Mouse (Mus musculus) heart, embryonic 16.5 days (tissue): ENCODE measurements around the gene Astn1. TPM values are rescaled to one million over a fixed set of nuclear protein-coding genes. Genes with fewer than 3 reads are reported as not detected.

Experiments
- ATAC-seq: fragments of 200-750 bp; cut with Nextera tagmentation; replicated peaks from 2 replicates; pipeline ENCODE4 v1.8.0; 2017; ENCODE audit warnings: moderate number of reproducible peaks; ENCODE audit not compliant: insufficient read depth, low FRiP score; ENCODE audit errors: extremely low read depth
- H3K27ac ChIP-seq: fragments of 300-500 bp; sonication (generic); 2 replicates; pipeline ENCODE4 v1.5.1; 2014; ENCODE audit warnings: mild to moderate bottlenecking, low read length, control low read depth, moderate library complexity
- H3K27me3 ChIP-seq: fragments of 300-500 bp; sonication (generic); 2 replicates; pipeline ENCODE4 v1.6.1; 2014; ENCODE audit warnings: low read length, mixed read lengths; ENCODE audit not compliant: control insufficient read depth, insufficient read depth
- H3K36me3 ChIP-seq: fragments of 300-500 bp; sonication (generic); 2 replicates; pipeline ENCODE4 v1.6.1; 2014; ENCODE audit not compliant: control insufficient read depth, insufficient read depth
- H3K4me1 ChIP-seq: fragments of 300-500 bp; sonication (generic); 2 replicates; pipeline ENCODE4 v1.6.1; 2014; ENCODE audit warnings: low read length, mixed read lengths; ENCODE audit not compliant: control insufficient read depth, insufficient read depth
- H3K4me2 ChIP-seq: fragments of 300-500 bp; sonication (generic); 2 replicates; pipeline ENCODE4 v1.6.1; 2014; ENCODE audit warnings: low read depth, mild to moderate bottlenecking, control low read depth, low read length
- H3K4me3 ChIP-seq: fragments of 300-500 bp; sonication (generic); 2 replicates; pipeline ENCODE4 v1.5.1; 2014; ENCODE audit warnings: mild to moderate bottlenecking, control low read depth, low read length
- H3K9ac ChIP-seq: fragments of 300-500 bp; sonication (generic); 2 replicates; pipeline ENCODE4 v1.6.1; 2014; ENCODE audit warnings: low read length, control low read depth
- H3K9me3 ChIP-seq: fragments of 300-500 bp; sonication (generic); replicated peaks from 2 replicates; pipeline ENCODE4 v1.6.1; 2016; ENCODE audit warnings: low read length; ENCODE audit not compliant: control insufficient read depth
- WGBS: fragments of 180-500 bp; shearing (Covaris S2); extraction: QIAGEN DNeasy Blood & Tissue Kit; methylation state at CpG from one replicate; pipeline ENCODE4 v1.1.7; 2014; 5-methylcytosine and 5-hydroxymethylcytosine counted together
- polyA plus RNA-seq: library from polyadenylated mRNA; unstranded; fragments of >200 nt; fragmentation: Nextera tagmentation; extraction: Ambion mirVana; gene quantifications from 2 replicates; pipeline ENCODE4 v1.2.1, GENCODE M21; 2015

Astn1 gene
- polyA plus RNA-seq, 1 experiment from 2014 or later: 0.42 TPM

DNA sequence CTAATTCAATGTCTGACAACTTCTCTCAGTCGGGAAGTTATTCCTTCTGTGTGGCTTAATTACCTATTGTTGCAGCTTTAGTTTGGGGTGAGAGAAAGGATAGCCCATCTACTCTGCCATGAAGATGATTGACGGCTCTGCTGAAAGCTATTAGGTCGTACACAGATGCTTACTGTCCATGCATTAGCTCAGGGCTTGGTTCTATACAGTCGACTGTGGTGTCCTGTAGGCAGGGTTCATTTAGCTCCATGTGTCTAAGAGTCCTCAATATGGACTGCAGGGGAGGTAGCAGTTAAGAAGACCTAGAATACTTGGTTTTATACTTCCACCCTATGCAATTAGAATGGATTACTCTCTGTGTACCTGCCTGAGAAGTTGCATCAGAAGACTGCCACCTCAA is 138.1 kb downstream of the Astn1 start:
- ATAC-seq: no peak
- H3K27ac ChIP-seq: no peak overlapping the region
- no peaks in the 10 kb centered on the region for H3K9me3 ChIP-seq
- 60% methylated on average over 4 of the region's 4 CpGs for WGBS
- no peaks in the 10 kb centered on the region for H3K27me3 ChIP-seq
- H3K36me3 ChIP-seq: no peaks in the 10 kb centered on the region
- H3K4me1 ChIP-seq: no peaks in the 10 kb centered on the region
- no peak overlapping the region for H3K4me2 ChIP-seq
- no peak overlapping the region for H3K4me3 ChIP-seq
- no peak overlapping the region for H3K9ac ChIP-seq

DNA sequence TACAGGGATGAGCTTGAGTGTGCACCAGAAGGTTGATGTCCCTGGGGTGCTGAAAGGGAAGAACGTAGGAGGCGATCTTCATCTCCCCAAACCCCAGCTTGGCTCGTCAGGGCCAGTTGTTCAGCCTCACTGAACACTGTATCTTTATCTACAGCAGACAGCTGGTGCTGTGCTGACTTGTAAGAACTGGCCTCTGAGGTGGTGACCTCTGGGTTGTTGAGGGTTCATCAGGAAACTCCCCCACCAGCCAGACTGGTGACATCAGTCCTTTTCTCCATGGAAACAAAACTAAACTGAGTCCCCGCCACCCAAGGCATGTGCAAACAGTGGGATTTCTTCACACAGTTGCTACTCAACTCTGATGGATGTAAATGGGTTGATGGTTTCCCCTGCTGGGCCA is 138.9 kb downstream of the Astn1 start:
- Histone ChIP-seq H3K4me3 (no peak overlapping the region), H3K27ac (no peak overlapping the region), H3K36me3 (no peaks in the 10 kb centered on the region), H3K9me3 (no peaks in the 10 kb centered on the region), H3K9ac (no peak overlapping the region), H3K27me3 (no peaks in the 10 kb centered on the region), H3K4me1 (no peaks in the 10 kb centered on the region), H3K4me2 (no peak overlapping the region)
- 38% methylated on average over 4 of the region's 4 CpGs for WGBS
- ATAC-seq: 0 out of 2 replicates have a peak, but pooled peaks have one; percentile 32

DNA sequence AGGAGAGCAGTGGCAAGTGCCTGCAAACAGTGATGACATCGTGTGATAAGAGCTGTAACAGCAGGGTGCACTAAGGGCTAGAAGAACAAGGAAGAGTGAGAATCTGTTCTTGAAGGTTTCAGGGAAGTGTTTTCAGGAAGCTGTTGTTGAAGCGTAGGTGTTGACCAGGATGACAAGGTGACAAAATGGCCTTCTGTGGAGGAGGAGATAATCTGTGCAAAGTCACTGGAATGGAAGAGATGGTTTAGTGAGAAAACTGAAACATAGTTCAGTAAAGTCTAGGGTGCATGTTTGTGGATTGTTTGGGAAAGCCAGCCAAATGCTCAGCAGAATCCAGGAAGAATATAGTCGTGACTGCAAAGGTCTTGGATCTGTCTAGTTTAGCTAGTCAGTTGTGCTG is 145.5 kb downstream of the Astn1 start:
- H3K27ac ChIP-seq: no peak overlapping the region
- H3K27me3 ChIP-seq: no peaks in the 10 kb centered on the region
- H3K4me1 ChIP-seq: no peaks in the 10 kb centered on the region
- H3K9ac ChIP-seq: no peak overlapping the region
- WGBS: 31% methylated on average over 3 of the region's 3 CpGs
- ATAC-seq: no peak
- H3K36me3 ChIP-seq: no peaks in the 10 kb centered on the region
- H3K4me2 ChIP-seq: no peak overlapping the region
- no peaks in the 10 kb centered on the region for H3K9me3 ChIP-seq
- no peak overlapping the region for H3K4me3 ChIP-seq

DNA sequence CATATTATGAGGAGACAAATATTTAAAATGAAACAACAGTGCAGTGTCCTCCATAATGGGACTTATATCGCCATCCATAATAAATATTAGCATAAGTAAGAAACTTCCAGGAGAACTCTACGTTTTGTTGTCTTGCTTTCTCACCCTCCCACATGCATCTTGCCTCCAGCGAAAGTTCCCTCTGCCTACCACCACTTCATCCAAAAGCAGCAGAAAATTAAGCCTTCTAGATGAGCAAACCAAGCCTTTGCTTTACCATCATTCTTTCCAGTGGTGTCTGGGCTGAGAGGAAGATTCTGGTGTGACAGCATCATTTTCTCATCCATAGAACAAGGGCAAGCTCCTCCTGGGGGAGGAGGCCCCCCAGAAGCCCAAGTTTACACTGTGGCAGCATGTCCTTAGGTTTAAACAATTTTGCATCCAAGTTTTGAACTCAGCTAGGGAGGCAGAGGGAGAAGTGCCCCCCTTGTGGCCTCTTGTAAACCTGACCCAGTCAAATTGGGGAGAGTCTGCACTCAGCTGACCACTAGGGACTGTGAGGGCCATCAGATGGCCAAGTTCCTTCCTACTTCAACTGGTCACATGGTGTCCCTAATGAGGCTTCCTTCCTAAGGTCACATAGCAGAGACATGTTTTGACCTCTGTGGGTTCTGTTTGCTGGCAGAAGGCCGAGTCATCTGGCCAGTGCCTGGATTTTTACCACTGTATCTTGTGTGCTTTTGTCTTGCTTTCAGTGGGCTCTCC is 147.2 kb downstream of the Astn1 start:
- no peak for ATAC-seq
- WGBS: 74% methylated on average over 4 of the region's 4 CpGs

DNA sequence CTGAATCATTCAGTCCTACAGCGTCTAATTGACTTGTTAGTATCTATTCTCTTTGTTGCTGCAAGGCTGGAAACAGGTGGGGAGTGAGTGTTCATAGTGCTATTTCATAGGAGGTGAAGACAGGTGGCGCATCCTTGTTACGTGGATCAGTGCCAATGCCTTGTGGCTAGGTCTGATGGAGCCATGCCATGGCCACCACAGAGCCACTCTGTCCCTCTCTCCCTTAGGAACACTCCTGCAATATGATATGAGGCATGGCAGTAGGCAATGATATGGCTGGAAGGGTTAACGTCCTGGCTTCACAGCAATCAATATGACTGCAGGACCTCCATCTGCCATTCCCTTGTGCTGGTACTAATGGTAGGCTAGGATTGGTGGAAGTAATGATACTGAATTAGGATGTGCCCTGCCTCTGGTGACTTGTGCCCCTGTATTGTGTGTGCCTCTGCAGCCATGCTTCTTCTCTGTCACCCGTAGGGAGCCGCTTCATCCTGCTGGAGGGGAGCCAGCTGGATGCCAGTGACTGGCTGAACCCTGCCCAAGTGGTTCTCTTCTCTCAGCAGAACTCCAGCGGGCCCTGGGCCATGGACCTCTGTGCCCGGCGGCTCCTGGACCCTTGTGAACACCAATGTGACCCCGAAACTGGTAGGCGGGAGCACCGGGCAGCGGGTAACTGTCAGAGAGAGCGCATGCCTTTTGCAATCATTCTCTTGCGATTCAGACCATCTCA is 148.6 kb downstream of the Astn1 start:
- Histone ChIP-seq H3K4me1 (no peaks in the 10 kb centered on the region), H3K36me3 (no peaks in the 10 kb centered on the region), H3K27me3 (no peaks in the 10 kb centered on the region), H3K9me3 (no peaks in the 10 kb centered on the region), H3K4me2 (no peak overlapping the region), H3K4me3 (no peak overlapping the region), H3K9ac (no peak overlapping the region), H3K27ac (no peak overlapping the region)
- ATAC-seq: no peak
- WGBS: 86% methylated on average over 15 of the region's 15 CpGs

More for the DNA sequence above, 147.2 kb downstream of the Astn1 start:
- Histone ChIP-seq H3K9ac (no peak overlapping the region), H3K4me1 (no peaks in the 10 kb centered on the region), H3K36me3 (no peaks in the 10 kb centered on the region), H3K27ac (no peak overlapping the region), H3K4me2 (no peak overlapping the region), H3K4me3 (no peak overlapping the region), H3K9me3 (no peaks in the 10 kb centered on the region), H3K27me3 (no peaks in the 10 kb centered on the region)

DNA sequence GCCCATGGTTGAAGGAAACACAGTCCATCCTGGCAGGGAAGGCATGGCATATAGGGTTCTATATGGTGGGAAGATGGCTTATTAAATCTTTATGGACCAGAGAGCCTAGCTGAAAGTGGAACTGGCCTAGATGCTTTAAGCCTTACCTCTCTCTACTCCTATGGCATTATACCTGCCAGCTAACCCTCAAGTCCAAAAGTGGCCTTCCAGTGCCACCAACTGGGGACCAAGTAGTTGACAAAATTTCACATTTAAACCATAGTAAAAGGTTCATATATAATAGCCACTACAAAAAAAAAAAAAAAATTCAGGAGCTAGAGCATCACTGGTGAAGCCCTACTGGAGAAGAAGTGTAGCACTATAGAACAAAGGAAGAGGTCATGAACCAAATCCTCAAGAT is 150.0 kb downstream of the Astn1 start:
- H3K27me3 ChIP-seq: no peaks in the 10 kb centered on the region; the same call in 1 of the 2 replicates
- no peak overlapping the region for H3K27ac ChIP-seq
- H3K4me2 ChIP-seq: no peak overlapping the region
- no peak overlapping the region for H3K9ac ChIP-seq
- H3K36me3 ChIP-seq: no peaks in the 10 kb centered on the region
- H3K4me1 ChIP-seq: no peaks in the 10 kb centered on the region
- no peak overlapping the region for H3K4me3 ChIP-seq
- ATAC-seq: no peak
- H3K9me3 ChIP-seq: no peaks in the 10 kb centered on the region

DNA sequence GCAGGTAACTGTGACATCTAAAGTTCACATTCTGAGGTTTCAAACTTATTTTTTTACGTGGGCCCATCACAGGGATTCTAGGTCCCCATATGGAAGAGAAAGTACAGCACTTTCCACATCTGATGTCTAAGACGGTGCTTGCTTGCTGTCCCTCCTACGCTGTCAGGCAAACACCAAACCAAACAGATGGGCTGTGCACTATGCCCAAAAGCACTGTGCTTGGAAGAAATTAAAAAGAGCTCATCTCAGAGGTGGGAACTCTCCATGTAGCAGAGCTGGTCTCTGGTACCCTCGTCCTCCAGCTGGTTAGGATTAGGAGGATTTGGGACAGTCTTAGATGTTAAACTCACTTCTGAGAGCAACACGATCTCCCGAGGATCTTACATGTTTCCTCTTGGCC is 150.6 kb downstream of the Astn1 start:
- Histone ChIP-seq H3K36me3 (no peaks in the 10 kb centered on the region), H3K9ac (no peak overlapping the region), H3K9me3 (no peaks in the 10 kb centered on the region), H3K27ac (no peak overlapping the region), H3K27me3 (no peaks in the 10 kb centered on the region; the same call in 1 of the 2 replicates), H3K4me1 (no peaks in the 10 kb centered on the region), H3K4me3 (no peak overlapping the region), H3K4me2 (no peak overlapping the region)
- WGBS: 83% methylated on average over 6 of the region's 6 CpGs
- ATAC-seq: no peak

DNA sequence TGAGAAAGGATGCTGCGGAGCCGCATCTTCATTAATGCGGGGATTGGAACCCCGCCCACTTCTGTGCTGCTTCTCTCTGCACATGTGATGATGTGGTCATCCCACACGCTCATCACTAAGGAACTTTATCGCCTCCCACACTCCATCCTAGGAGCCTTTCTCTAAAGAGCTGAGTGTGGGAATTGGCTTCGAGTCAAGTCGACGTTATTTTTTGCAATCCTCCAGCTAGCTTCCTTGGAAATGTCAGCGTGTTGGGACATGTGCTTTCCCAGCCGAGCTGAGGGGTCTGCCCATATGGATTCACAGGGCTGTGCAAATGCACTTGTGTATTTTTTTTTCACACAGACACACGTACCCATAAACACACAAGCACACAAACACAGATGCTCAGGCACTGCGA is 151.5 kb downstream of the Astn1 start:
- ATAC-seq: 0 out of 2 replicates have a peak, but pooled peaks have one; percentile 28
- H3K4me1 ChIP-seq: no peaks in the 10 kb centered on the region
- H3K4me3 ChIP-seq: no peak overlapping the region
- H3K27me3 ChIP-seq: no peaks in the 10 kb centered on the region; the same call in 1 of the 2 replicates
- no peak overlapping the region for H3K9ac ChIP-seq
- 59% methylated on average over 13 of the region's 13 CpGs for WGBS
- H3K36me3 ChIP-seq: no peaks in the 10 kb centered on the region
- no peak overlapping the region for H3K27ac ChIP-seq
- H3K9me3 ChIP-seq: no peaks in the 10 kb centered on the region
- H3K4me2 ChIP-seq: no peak overlapping the region

DNA sequence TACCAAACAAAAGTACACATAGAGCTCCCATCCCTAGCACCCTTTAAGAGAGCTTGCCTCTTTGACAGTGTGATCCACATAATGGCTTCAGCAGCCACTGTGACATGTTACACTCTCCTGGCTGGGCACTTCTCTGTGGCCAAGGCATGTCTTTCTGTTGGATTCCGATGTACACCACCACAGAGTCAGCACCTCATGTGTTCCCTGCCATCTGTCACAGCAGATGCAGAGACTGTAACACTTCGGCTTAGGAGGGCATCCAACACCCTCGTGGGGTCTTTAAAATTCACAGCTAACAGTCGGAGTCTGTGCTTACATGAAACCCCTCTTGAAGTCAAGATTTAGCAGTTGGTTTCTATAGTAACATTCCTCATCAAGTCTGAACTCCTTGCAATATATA is 154.5 kb downstream of the Astn1 start:
- no peaks in the 10 kb centered on the region for H3K4me1 ChIP-seq
- H3K4me3 ChIP-seq: no peak overlapping the region
- no peaks in the 10 kb centered on the region for H3K36me3 ChIP-seq
- H3K9me3 ChIP-seq: no peaks in the 10 kb centered on the region
- ATAC-seq: no peak
- 82% methylated on average over 4 of the region's 4 CpGs for WGBS
- no peak overlapping the region for H3K27ac ChIP-seq
- no peak overlapping the region for H3K4me2 ChIP-seq
- H3K9ac ChIP-seq: no peak overlapping the region
- no peaks in the 10 kb centered on the region; the same call in 1 of the 2 replicates for H3K27me3 ChIP-seq
